Comparison of ENCODE assay signal across 8 mouse cellular contexts in genomic region chr4:116707666-116708065, GRCm38 (mm10). TPM values are rescaled to one million over a fixed set of nuclear protein-coding genes. Genes with fewer than 3 reads are reported as not detected.
A peak's percentile ranks its signal among the peaks of the same experiment; 100 is the strongest.
DNase-seq lines count a peak whose midpoint lies in the region; ATAC-seq and TF ChIP-seq lines count a peak whose summit lies in the region.

No protein-coding gene starts in this region.

- H3K79me3 ChIP-seq in C2C12 (ENCODE audit: low read depth), result peaks cover 3% of the 10 kb centered on the region

- H3ac ChIP-seq in C2C12 (ENCODE audit: control insufficient read depth, insufficient read length, low read depth), result peak overlapping the region; percentile 70

- no peak for TF ChIP-seq CTCF in C2C12 (IDR thresholded peaks at IDR 0.05; ENCODE audit: control insufficient read depth, insufficient read depth, insufficient read length)

- DNase-seq in heart, postnatal 14 days, result no peak
- DNase-seq in layer of hippocampus, adult 9-11 months, result peak; percentile 76
- no peak for DNase-seq in gastrocnemius, postnatal 36 days
- no peak for DNase-seq in adrenal gland, adult 18-20 months (ENCODE audit: low spot score in 2 of 2)

- no peaks in the 10 kb centered on the region for H3K79me2 ChIP-seq in C2C12 (ENCODE audit: control insufficient read depth, insufficient read depth)

- H3K4me1 ChIP-seq in heart, embryonic 14.5 days (ENCODE audit: control insufficient read depth in 2 of 2, insufficient read depth in 2 of 2, low read length in 2 of 2), result peaks cover 0 to 9% of the 10 kb centered on the region in 2 experiments; a peak in 3 of 4 replicates
- peaks cover 4% of the 10 kb centered on the region for H3K4me1 ChIP-seq in embryonic facial prominence, embryonic 12.5 days
- peaks cover 7% of the 10 kb centered on the region; the same call in 1 of the 2 replicates for H3K4me1 ChIP-seq in neural tube, embryonic 14.5 days (ENCODE audit: control insufficient read depth, insufficient read depth, low read length)

- WGBS in heart, embryonic 14.5 days, result 15% methylated on average over 9 of the region's 9 CpGs
- 12% methylated on average over 9 of the region's 9 CpGs for WGBS in embryonic facial prominence, embryonic 12.5 days
- WGBS in neural tube, embryonic 14.5 days, result 21% methylated on average over 9 of the region's 9 CpGs

- H3K9me3 ChIP-seq in heart, embryonic 14.5 days (ENCODE audit: control insufficient read depth, low read length), result no peaks in the 10 kb centered on the region
- no peaks in the 10 kb centered on the region for H3K9me3 ChIP-seq in embryonic facial prominence, embryonic 12.5 days
- H3K9me3 ChIP-seq in neural tube, embryonic 14.5 days (ENCODE audit: control insufficient read depth, low read length), result no peaks in the 10 kb centered on the region

- peak overlapping the region; percentile 71 to 85 for H3K4me3 ChIP-seq in heart, embryonic 14.5 days (ENCODE audit: control insufficient read depth in 1 of 2, insufficient read depth in 1 of 2, low read depth in 1 of 2, low read length in 2 of 2)
- peak overlapping the region; percentile 55 for H3K4me3 ChIP-seq in C2C12 (ENCODE audit: insufficient read depth, poor library complexity, severe bottlenecking)
- peak overlapping the region; percentile 59 for H3K4me3 ChIP-seq in embryonic facial prominence, embryonic 12.5 days
- peak overlapping the region; percentile 47 for H3K4me3 ChIP-seq in neural tube, embryonic 14.5 days (ENCODE audit: low read depth, low read length)

- intact Hi-C loops in heart, postnatal 14 days (cut with DNase I), result no loop called here
- intact Hi-C loops in gastrocnemius, postnatal 36 days (cut with DNase I), result no loop called here

- ATAC-seq in heart, embryonic 14.5 days (ENCODE audit: insufficient number of reproducible peaks, insufficient read depth, low FRiP score, low read depth), result no peak
- ATAC-seq in embryonic facial prominence, embryonic 12.5 days (ENCODE audit: insufficient number of reproducible peaks, insufficient read depth, low FRiP score, low TSS enrichment), result no peak
- peak; percentile 1; the same call in 1 of the 2 replicates for ATAC-seq in neural tube, embryonic 14.5 days (ENCODE audit: low read depth)

- H3K4me2 ChIP-seq in heart, embryonic 14.5 days (ENCODE audit: low read length), result peak overlapping the region; percentile 78
- peak overlapping the region; percentile 90 for H3K4me2 ChIP-seq in embryonic facial prominence, embryonic 12.5 days (replicated peaks)
- H3K4me2 ChIP-seq in neural tube, embryonic 14.5 days (ENCODE audit: low read depth, low read length), result peak overlapping the region; percentile 73

- peak overlapping the region; percentile 82 for H3K9ac ChIP-seq in heart, embryonic 14.5 days (ENCODE audit: low read length)
- peak overlapping the region; percentile 52 for H3K9ac ChIP-seq in embryonic facial prominence, embryonic 12.5 days
- peak overlapping the region; percentile 48 for H3K9ac ChIP-seq in neural tube, embryonic 14.5 days (replicated peaks; ENCODE audit: low read depth, low read length)

- H3K36me3 ChIP-seq in heart, embryonic 14.5 days (ENCODE audit: control insufficient read depth, insufficient read depth, low read length), result peaks cover 33% of the 10 kb centered on the region
- H3K36me3 ChIP-seq in C2C12 (ENCODE audit: control insufficient read depth, insufficient read depth), result peaks cover 15% of the 10 kb centered on the region
- H3K36me3 ChIP-seq in embryonic facial prominence, embryonic 12.5 days, result peaks cover 13% of the 10 kb centered on the region
- no peaks in the 10 kb centered on the region for H3K36me3 ChIP-seq in neural tube, embryonic 14.5 days (ENCODE audit: control insufficient read depth, insufficient read depth, low read length)

- no peaks in the 10 kb centered on the region for H3K27me3 ChIP-seq in heart, embryonic 14.5 days (ENCODE audit: control insufficient read depth, insufficient read depth, low read length)
- H3K27me3 ChIP-seq in C2C12 (ENCODE audit: control insufficient read depth, insufficient read depth, insufficient read length), result no peaks in the 10 kb centered on the region
- no peaks in the 10 kb centered on the region for H3K27me3 ChIP-seq in embryonic facial prominence, embryonic 12.5 days
- H3K27me3 ChIP-seq in neural tube, embryonic 14.5 days (ENCODE audit: control insufficient read depth, insufficient read depth, low read length), result no peaks in the 10 kb centered on the region

- no peak overlapping the region; a peak in 1 of 4 replicates for H3K27ac ChIP-seq in heart, embryonic 14.5 days (replicated peaks in 1 of 2; ENCODE audit: control insufficient read depth in 1 of 2, insufficient read depth in 1 of 2, low read depth in 2 of 2, low read length in 2 of 2)
- no peak overlapping the region for H3K27ac ChIP-seq in embryonic facial prominence, embryonic 12.5 days
- 0 out of 2 replicates have a peak overlapping the region, but pooled peaks have one; percentile 45 for H3K27ac ChIP-seq in neural tube, embryonic 14.5 days (ENCODE audit: low read depth, low read length)

TF ChIP-seq in C2C12, 6 proteins besides CTCF, POLR2A, EP300 and RAD21:
- TF ChIP-seq CEBPB (IDR thresholded peaks at IDR 0.05; ENCODE audit: low read depth) (no peak), MAX (IDR thresholded peaks at IDR 0.05) (no peak), FOSL1 (IDR thresholded peaks at IDR 0.05; ENCODE audit: insufficient read depth, low read length, poor library complexity, severe bottlenecking) (no peak), USF1 (IDR thresholded peaks at IDR 0.05; ENCODE audit: low read depth) (no peak), MYOG (IDR thresholded peaks at IDR 0.05; ENCODE audit: control insufficient read depth, extremely low read depth, insufficient read length) (no peak), MYOD1 (IDR thresholded peaks at IDR 0.05; ENCODE audit: control insufficient read depth, insufficient read length, low read depth) (no peak)

RNA-seq across cellular contexts. Expression of gene Mmachc, which starts 0.5 kb away (rescaled TPM):
- polyA plus RNA-seq in heart, embryonic 14.5 days (2014; fragmentation: Nextera tagmentation; extraction: Ambion mirVana), result 30.5 and 31.9 TPM in 2 replicates
- total RNA-seq in heart, postnatal 14 days (2021), result 10 to 100 TPM; 39.9 to 42.3 TPM
- polyA plus RNA-seq in C2C12 (2012; fragmentation: generic; extraction: Trizol), result 12.5 TPM
- polyA plus RNA-seq in embryonic facial prominence, embryonic 12.5 days (2016; fragmentation: Nextera tagmentation; extraction: Ambion mirVana), result 26.4 and 28.5 TPM in 2 replicates
- 16.1 and 18.6 TPM in 2 replicates for polyA plus RNA-seq in neural tube, embryonic 14.5 days (2014; fragmentation: Nextera tagmentation; extraction: Ambion mirVana)
- 10 to 100 TPM; 30.3 to 32.5 TPM for total RNA-seq in gastrocnemius, postnatal 36 days (2021)
- 10 to 100 TPM; 32.3 to 40.3 TPM for total RNA-seq in adrenal gland, adult 18-20 months (2021)

RNA-seq across cellular contexts. Expression of gene Ccdc163, which starts 0.6 kb away (rescaled TPM):
- polyA plus RNA-seq in heart, embryonic 14.5 days (2014; fragmentation: Nextera tagmentation; extraction: Ambion mirVana), result 16.3 and 20.5 TPM in 2 replicates
- total RNA-seq in heart, postnatal 14 days (2021), result 1 to 10 TPM; 6.8 to 9.3 TPM
- polyA plus RNA-seq in C2C12 (2012; fragmentation: generic; extraction: Trizol), result 22.0 TPM
- polyA plus RNA-seq in embryonic facial prominence, embryonic 12.5 days (2016; fragmentation: Nextera tagmentation; extraction: Ambion mirVana), result 25.2 and 26.3 TPM in 2 replicates
- polyA plus RNA-seq in neural tube, embryonic 14.5 days (2014; fragmentation: Nextera tagmentation; extraction: Ambion mirVana), result 8.4 and 9.0 TPM in 2 replicates
- 1 to 10 TPM; 2.0 to 2.2 TPM for total RNA-seq in gastrocnemius, postnatal 36 days (2021)
- total RNA-seq in adrenal gland, adult 18-20 months (2021), result 10 to 100 TPM; 15.4 to 15.5 TPM

RNA-seq across cellular contexts. Expression of gene Tesk2, which starts 13.1 kb away (rescaled TPM):
- 2.4 and 2.7 TPM in 2 replicates for polyA plus RNA-seq in heart, embryonic 14.5 days (2014; fragmentation: Nextera tagmentation; extraction: Ambion mirVana)
- 1 to 10 TPM; 1.7 to 2.7 TPM for total RNA-seq in heart, postnatal 14 days (2021)
- polyA plus RNA-seq in C2C12 (2012; fragmentation: generic; extraction: Trizol), result 12.0 TPM
- 11.8 TPM in 2 replicates for polyA plus RNA-seq in embryonic facial prominence, embryonic 12.5 days (2016; fragmentation: Nextera tagmentation; extraction: Ambion mirVana)
- 2.8 and 3.7 TPM in 2 replicates for polyA plus RNA-seq in neural tube, embryonic 14.5 days (2014; fragmentation: Nextera tagmentation; extraction: Ambion mirVana)
- 1 to 10 TPM; 1.7 to 2.0 TPM for total RNA-seq in gastrocnemius, postnatal 36 days (2021)
- total RNA-seq in adrenal gland, adult 18-20 months (2021), result 1 to 10 TPM; 2.6 to 2.7 TPM

RNA-seq across cellular contexts. Expression of gene Prdx1, which starts 22.3 kb away (rescaled TPM):
- 942 and 971 TPM in 2 replicates for polyA plus RNA-seq in heart, embryonic 14.5 days (2014; fragmentation: Nextera tagmentation; extraction: Ambion mirVana)
- total RNA-seq in heart, postnatal 14 days (2021), result 100 to 1,000 TPM; 392 to 403 TPM
- polyA plus RNA-seq in C2C12 (2012; fragmentation: generic; extraction: Trizol), result 459 TPM
- polyA plus RNA-seq in embryonic facial prominence, embryonic 12.5 days (2016; fragmentation: Nextera tagmentation; extraction: Ambion mirVana), result 1,087 and 1,115 TPM in 2 replicates
- 311 and 387 TPM in 2 replicates for polyA plus RNA-seq in neural tube, embryonic 14.5 days (2014; fragmentation: Nextera tagmentation; extraction: Ambion mirVana)
- 100 to 1,000 TPM; 190 to 226 TPM for total RNA-seq in gastrocnemius, postnatal 36 days (2021)
- total RNA-seq in adrenal gland, adult 18-20 months (2021), result 100 to 1,000 TPM; 648 to 719 TPM

RNA-seq across cellular contexts. Expression of gene Akr1a1, which starts 56.2 kb away (rescaled TPM):
- polyA plus RNA-seq in heart, embryonic 14.5 days (2014; fragmentation: Nextera tagmentation; extraction: Ambion mirVana), result 620 and 648 TPM in 2 replicates
- 100 to 1,000 TPM; 315 to 333 TPM for total RNA-seq in heart, postnatal 14 days (2021)
- polyA plus RNA-seq in C2C12 (2012; fragmentation: generic; extraction: Trizol), result 737 TPM
- 689 and 706 TPM in 2 replicates for polyA plus RNA-seq in embryonic facial prominence, embryonic 12.5 days (2016; fragmentation: Nextera tagmentation; extraction: Ambion mirVana)
- polyA plus RNA-seq in neural tube, embryonic 14.5 days (2014; fragmentation: Nextera tagmentation; extraction: Ambion mirVana), result 710 and 714 TPM in 2 replicates
- 100 to 1,000 TPM; 169 to 180 TPM for total RNA-seq in gastrocnemius, postnatal 36 days (2021)
- total RNA-seq in adrenal gland, adult 18-20 months (2021), result 100 to 1,000 TPM; 822 to 909 TPM
